Mouse (Mus musculus): ENCODE data around the gene Ost4.

DNA sequence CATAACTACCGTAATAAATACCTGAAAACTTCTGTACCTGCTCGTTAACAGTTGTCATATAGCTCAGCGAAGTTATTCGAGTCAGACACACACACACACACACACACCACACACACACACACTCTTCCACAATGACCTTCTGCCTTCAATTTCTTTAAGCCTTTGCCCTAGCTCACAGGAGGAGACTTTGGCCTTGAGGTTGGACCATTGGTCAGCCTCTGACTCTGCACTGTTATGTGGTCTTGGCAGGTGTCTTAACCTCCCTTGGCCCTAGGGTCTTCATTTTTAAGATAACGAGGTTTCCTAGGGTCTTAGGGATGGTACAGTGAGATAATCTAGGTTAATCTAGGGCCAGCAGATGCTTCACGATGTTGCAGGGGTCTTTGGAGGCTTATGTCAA is 36.8 kb upstream of the Ost4 start:
- TF ChIP-seq POLR2A (IDR thresholded peaks at IDR 0.05; ENCODE audit: low read depth, low read length) (no peak), CTCF (IDR thresholded peaks at IDR 0.05; ENCODE audit: extremely low read depth, insufficient read length, insufficient replicate concordance, low read depth, low read length) (no peak)
